Mouse (Mus musculus) large intestine, adult 2 months (tissue): ENCODE data around the gene Ppm1l. TPM values are rescaled to one million over a fixed set of nuclear protein-coding genes. Genes with fewer than 3 reads are reported as not detected.
"Not testable (repeated sequence)": the region's sequence is repeated elsewhere in the genome, so short reads cannot be mapped to it uniquely, and the experiment has no call there.

Experiments
- DNase-seq: peaks from one replicate; pipeline ENCODE4 v3.0.0-alpha.2; 2012; ENCODE audit warnings: low read depth, low spot score
- WGBS: fragments of 180-500 bp; shearing (Covaris S2); methylation state at CpG from one replicate; pipeline ENCODE4 v1.1.7; 2018; 5-methylcytosine and 5-hydroxymethylcytosine counted together
- polyA plus RNA-seq: library from polyadenylated mRNA; depleted of rRNA; stranded (reverse); fragments of >200 nt; gene quantifications from 2 replicates; pipeline ENCODE4 v1.2.3, GENCODE M21; 2012

Gene Ppm1l
- polyA plus RNA-seq, 1 experiment = 2.6 TPM

- DNase-seq = no peak
- WGBS = 84% methylated on average over 13 of the region's 13 CpGs
Measured at GRCm38 (mm10) chr3:69361487-69362349, 45.1 kb downstream of the Ppm1l start.

- 85% methylated on average over 5 of the region's 5 CpGs for WGBS
- no peak for DNase-seq
Measured at GRCm38 (mm10) chr3:69362350-69362790, 45.7 kb downstream of the Ppm1l start.

- WGBS = 37% methylated on average over 4 of the region's 4 CpGs
- DNase-seq = no peak
Measured at GRCm38 (mm10) chr3:69362906-69363305, 46.2 kb downstream of the Ppm1l start.

- no peak for DNase-seq
- WGBS = 86% methylated on average over 6 of the region's 6 CpGs
Measured at GRCm38 (mm10) chr3:69364151-69364550, 47.5 kb downstream of the Ppm1l start.

- 92% methylated on average over 9 of the region's 9 CpGs for WGBS
- no peak for DNase-seq
Measured at GRCm38 (mm10) chr3:69367916-69368315, 51.3 kb downstream of the Ppm1l start.

GRCm38 (mm10) chr3:69372731-69373130 lies 56.1 kb downstream of the Ppm1l start:
- WGBS = 75% methylated on average over 3 of the region's 3 CpGs
- no peak for DNase-seq

GRCm38 (mm10) chr3:69373544-69374306 lies 57.1 kb downstream of the Ppm1l start:
- 79% methylated on average over 10 of the region's 10 CpGs for WGBS
- DNase-seq = no peak

GRCm38 (mm10) chr3:69374538-69374937 lies 57.9 kb downstream of the Ppm1l start:
- no peak for DNase-seq
- WGBS = 90% methylated on average over 5 of the region's 5 CpGs

GRCm38 (mm10) chr3:69374983-69375382 lies 58.3 kb downstream of the Ppm1l start:
- WGBS = 74% methylated on average over 5 of the region's 5 CpGs
- no peak for DNase-seq

GRCm38 (mm10) chr3:69381213-69381612 lies 64.6 kb downstream of the Ppm1l start:
- no peak for DNase-seq
- 39% methylated on average over 4 of the region's 4 CpGs for WGBS

GRCm38 (mm10) chr3:69391834-69392233 lies 75.2 kb downstream of the Ppm1l start:
- not testable (repeated sequence) for DNase-seq
- WGBS = 69% methylated on average over 10 of the region's 10 CpGs

GRCm38 (mm10) chr3:69392298-69392697 lies 75.6 kb downstream of the Ppm1l start:
- WGBS = 57% methylated on average over 5 of the region's 5 CpGs
- DNase-seq = no peak

- WGBS = 83% methylated on average over 9 of the region's 9 CpGs
- DNase-seq = no peak
Measured at GRCm38 (mm10) chr3:69393079-69393478, 76.4 kb downstream of the Ppm1l start.

- 61% methylated on average over 3 of the region's 3 CpGs for WGBS
- DNase-seq = no peak
Measured at GRCm38 (mm10) chr3:69393991-69394390, 77.3 kb downstream of the Ppm1l start.

- 85% methylated on average over 5 of the region's 5 CpGs for WGBS
- DNase-seq = no peak
Measured at GRCm38 (mm10) chr3:69395084-69395483, 78.4 kb downstream of the Ppm1l start.

GRCm38 (mm10) chr3:69397733-69398132 lies 81.1 kb downstream of the Ppm1l start:
- 63% methylated on average over 5 of the region's 5 CpGs for WGBS
- DNase-seq = no peak

GRCm38 (mm10) chr3:69399336-69399735 lies 82.7 kb downstream of the Ppm1l start:
- no peak for DNase-seq
- 85% methylated on average over 6 of the region's 6 CpGs for WGBS

- WGBS = 82% methylated on average over 5 of the region's 5 CpGs
- DNase-seq = no peak
Measured at GRCm38 (mm10) chr3:69403196-69403595, 86.5 kb downstream of the Ppm1l start.

GRCm38 (mm10) chr3:69406210-69406895 lies 89.7 kb downstream of the Ppm1l start:
- DNase-seq = no peak
- WGBS = 91% methylated on average over 5 of the region's 5 CpGs

GRCm38 (mm10) chr3:69408064-69408463 lies 91.4 kb downstream of the Ppm1l start:
- no peak for DNase-seq
- WGBS = 76% methylated on average over 3 of the region's 3 CpGs
